Mouse (Mus musculus) hindbrain, embryonic 14.5 days (tissue): Measurements from ENCODE around the gene Klhl29. TPM values are rescaled to one million over a fixed set of nuclear protein-coding genes. Genes with fewer than 3 reads are reported as not detected.

ENCODE experiments used
- ATAC-seq: fragments of 200-750 bp; cut with Nextera tagmentation; 2 replicates; pipeline ENCODE4 v1.8.0; 2017; ENCODE audit warnings: moderate number of reproducible peaks, mild to moderate bottlenecking, moderate TSS enrichment, moderate library complexity; ENCODE audit not compliant: low FRiP score
- DNase-seq: peaks from one replicate; pipeline ENCODE4 v3.0.0-alpha.2; 2015; ENCODE audit warnings: low spot score
- H3K27ac ChIP-seq: fragments of 300-500 bp; sonication (generic); 2 replicates; pipeline ENCODE4 v1.5.1; 2014; ENCODE audit warnings: mild to moderate bottlenecking, moderate library complexity
- H3K27me3 ChIP-seq: fragments of 300-500 bp; sonication (generic); 2 replicates; pipeline ENCODE4 v1.6.1; 2014; ENCODE audit warnings: mild to moderate bottlenecking, low read length, mixed read lengths; ENCODE audit not compliant: control insufficient read depth, insufficient read depth
- H3K36me3 ChIP-seq: fragments of 300-500 bp; sonication (generic); replicated peaks from 2 replicates; pipeline ENCODE4 v1.6.1; 2014; ENCODE audit not compliant: control insufficient read depth, insufficient read depth
- H3K4me1 ChIP-seq: fragments of 300-500 bp; sonication (generic); replicated peaks from 2 replicates; pipeline ENCODE4 v1.6.1; 2014; ENCODE audit warnings: antibody characterized with exemption, low read length, mixed read lengths; ENCODE audit not compliant: control insufficient read depth, insufficient read depth
- H3K4me2 ChIP-seq: fragments of 300-500 bp; sonication (generic); replicated peaks from 2 replicates; pipeline ENCODE4 v1.6.1; 2014; ENCODE audit warnings: mild to moderate bottlenecking, moderate library complexity
- H3K4me3 ChIP-seq: fragments of 300-500 bp; sonication (generic); replicated peaks from 2 replicates; pipeline ENCODE4 v1.5.1; 2014; ENCODE audit warnings: mild to moderate bottlenecking, low read length
- H3K9ac ChIP-seq: fragments of 300-500 bp; sonication (generic); 2 replicates; pipeline ENCODE4 v1.6.1; 2014
- H3K9me3 ChIP-seq: fragments of 300-500 bp; sonication (generic); 2 replicates; pipeline ENCODE4 v1.6.1; 2016; ENCODE audit warnings: low read length; ENCODE audit not compliant: control insufficient read depth
- WGBS: fragments of 180-500 bp; shearing (Covaris S2); extraction: QIAGEN DNeasy Blood & Tissue Kit; methylation state at CpG from one replicate; pipeline ENCODE4 v1.1.7; 2014; 5-methylcytosine and 5-hydroxymethylcytosine counted together
- polyA plus RNA-seq: library from polyadenylated mRNA; unstranded; fragments of >200 nt; fragmentation: Nextera tagmentation; extraction: Ambion mirVana; gene quantifications from 2 replicates; pipeline ENCODE4 v1.2.1, GENCODE M21; 2014

Gene Klhl29
- polyA plus RNA-seq, 1 experiment from 2014 or later: 9.2 TPM

DNA sequence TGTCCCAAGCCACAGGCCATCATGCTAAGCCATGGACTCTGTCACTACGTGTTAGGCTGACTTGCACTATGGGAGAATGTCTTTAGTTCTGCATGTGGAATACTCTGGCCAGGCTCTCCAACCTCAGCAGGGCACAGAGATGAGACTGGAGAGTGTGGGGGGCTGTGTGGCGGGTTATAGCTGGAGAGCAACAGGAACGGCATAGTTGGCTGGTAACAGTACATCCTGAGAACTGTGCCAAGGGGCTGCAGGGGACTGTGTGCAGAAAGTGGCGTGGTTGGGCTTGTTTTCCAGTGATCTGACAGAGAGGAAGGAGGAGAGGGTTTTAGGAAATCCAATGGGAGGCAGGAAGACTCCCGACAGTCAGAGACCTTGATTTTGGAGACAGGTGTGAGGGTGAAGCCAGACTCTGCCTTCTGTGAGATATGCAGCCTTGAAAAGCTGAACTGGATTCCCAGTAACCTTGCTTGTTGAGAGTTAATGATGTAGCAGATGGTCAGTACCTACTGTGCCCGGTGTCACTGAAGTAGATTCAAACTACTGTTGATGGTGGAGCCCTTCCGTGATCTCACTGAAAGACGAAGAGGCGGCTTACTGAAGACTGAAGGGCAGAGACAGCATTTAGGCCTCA is 270.9 kb downstream of the Klhl29 start:
- Histone ChIP-seq H3K27ac (no peak overlapping the region), H3K9ac (no peak overlapping the region), H3K36me3 (peaks cover 8% of the 10 kb centered on the region; the same call in 1 of the 2 replicates), H3K4me3 (no peak overlapping the region), H3K4me2 (no peak overlapping the region), H3K4me1 (peaks cover 5% of the 10 kb centered on the region; the same call in 1 of the 2 replicates), H3K9me3 (no peaks in the 10 kb centered on the region), H3K27me3 (no peaks in the 10 kb centered on the region)
- WGBS: 84% methylated on average over 9 of the region's 9 CpGs
- DNase-seq (no peak), ATAC-seq (no peak)

DNA sequence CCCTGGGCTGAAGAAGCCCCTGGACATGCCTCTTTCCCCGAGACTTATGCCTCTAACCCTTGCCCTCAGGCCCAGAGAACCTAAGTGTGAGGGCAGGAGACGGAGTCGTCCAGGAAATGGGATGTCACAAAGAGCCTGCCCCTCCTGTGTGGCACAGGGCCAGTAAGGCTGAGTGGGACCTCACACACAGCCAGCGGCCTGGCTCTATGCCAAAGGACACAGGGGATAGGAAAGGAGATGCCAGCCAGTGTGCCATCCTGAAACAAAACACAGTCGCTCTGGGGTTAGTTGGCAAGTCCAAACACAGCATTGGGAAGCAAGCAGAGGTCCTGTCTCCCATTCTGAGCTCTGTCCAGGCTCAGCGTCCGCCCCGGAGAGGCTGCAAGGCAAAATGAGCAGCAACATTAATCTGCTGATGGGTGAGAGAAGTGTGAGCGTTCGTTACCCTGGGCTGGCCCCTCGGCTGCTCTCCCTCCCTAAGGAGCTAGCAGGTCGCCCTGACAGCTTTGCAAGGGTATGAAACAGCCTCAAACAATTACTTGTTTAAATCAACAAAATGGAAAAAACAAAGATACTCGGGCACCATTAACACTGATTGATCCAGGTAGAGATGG is 274.0 kb downstream of the Klhl29 start:
- no peak overlapping the region for H3K4me3 ChIP-seq
- H3K9me3 ChIP-seq: no peaks in the 10 kb centered on the region
- H3K4me2 ChIP-seq: no peak overlapping the region
- H3K9ac ChIP-seq: no peak overlapping the region
- 55% methylated on average over 13 of the region's 13 CpGs for WGBS
- H3K36me3 ChIP-seq: peaks cover 19% of the 10 kb centered on the region
- H3K4me1 ChIP-seq: peaks cover 5% of the 10 kb centered on the region; the same call in 1 of the 2 replicates
- H3K27ac ChIP-seq: no peak overlapping the region
- ATAC-seq (peak; percentile 39; the same call in 1 of the 2 replicates), DNase-seq (no peak)
- H3K27me3 ChIP-seq: no peaks in the 10 kb centered on the region

DNA sequence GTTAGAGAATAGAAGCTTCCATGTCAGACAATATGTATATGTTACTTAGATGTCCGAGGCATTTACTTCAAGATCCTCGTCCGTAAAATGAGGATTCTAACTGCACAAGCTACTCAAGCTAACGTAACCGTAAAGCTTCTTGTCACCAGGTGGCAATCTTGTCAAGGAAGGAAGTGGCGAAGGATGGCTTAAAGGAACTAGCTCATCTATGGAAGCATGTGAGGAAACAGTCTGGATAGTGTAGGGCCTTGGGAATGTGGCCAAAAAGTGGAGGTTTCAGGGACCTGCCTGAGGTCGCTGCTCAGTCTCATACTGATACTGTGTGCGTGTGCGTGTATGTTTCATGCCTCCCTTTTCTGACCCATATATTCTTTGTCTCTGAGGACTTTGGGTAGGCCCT is 275.9 kb downstream of the Klhl29 start:
- Histone ChIP-seq H3K27me3 (no peaks in the 10 kb centered on the region), H3K36me3 (peaks cover 24% of the 10 kb centered on the region), H3K27ac (no peak overlapping the region), H3K9ac (no peak overlapping the region), H3K9me3 (no peaks in the 10 kb centered on the region), H3K4me2 (no peak overlapping the region), H3K4me1 (peaks cover 5% of the 10 kb centered on the region; the same call in 1 of the 2 replicates), H3K4me3 (no peak overlapping the region)
- DNase-seq: no peak
- 91% methylated on average over 9 of the region's 9 CpGs for WGBS
- no peak for ATAC-seq

DNA sequence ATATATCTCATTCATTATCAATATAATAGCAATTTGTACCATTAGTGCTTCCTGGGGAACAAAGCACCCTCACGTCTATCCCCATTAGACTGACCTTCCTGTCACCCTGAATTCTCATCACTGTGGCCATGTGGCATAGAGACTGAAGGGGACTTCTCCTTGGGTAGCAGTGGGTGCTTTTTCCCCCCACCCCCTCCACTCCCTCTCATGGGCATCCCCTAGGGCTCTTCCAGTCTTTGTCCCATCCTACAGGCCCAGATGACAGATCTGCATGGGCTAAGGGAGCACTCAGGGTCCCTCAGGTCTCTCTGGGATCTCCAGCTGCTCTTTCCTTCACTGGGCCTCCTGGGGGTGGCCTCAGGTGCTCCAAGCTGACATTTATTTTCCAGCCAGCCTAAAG is 286.8 kb downstream of the Klhl29 start:
- WGBS: 21% methylated on average over 1 of the region's 1 CpGs
- H3K36me3 ChIP-seq: peaks cover 53% of the 10 kb centered on the region
- H3K27me3 ChIP-seq: no peaks in the 10 kb centered on the region
- ATAC-seq: peak; percentile 32; the same call in 1 of the 2 replicates
- H3K9me3 ChIP-seq: no peaks in the 10 kb centered on the region
- no peak overlapping the region for H3K4me3 ChIP-seq
- no peak for DNase-seq
- H3K4me1 ChIP-seq: peaks cover 28% of the 10 kb centered on the region
- no peak overlapping the region for H3K9ac ChIP-seq
- H3K27ac ChIP-seq: peak overlapping the region; percentile 78
- H3K4me2 ChIP-seq: no peak overlapping the region

DNA sequence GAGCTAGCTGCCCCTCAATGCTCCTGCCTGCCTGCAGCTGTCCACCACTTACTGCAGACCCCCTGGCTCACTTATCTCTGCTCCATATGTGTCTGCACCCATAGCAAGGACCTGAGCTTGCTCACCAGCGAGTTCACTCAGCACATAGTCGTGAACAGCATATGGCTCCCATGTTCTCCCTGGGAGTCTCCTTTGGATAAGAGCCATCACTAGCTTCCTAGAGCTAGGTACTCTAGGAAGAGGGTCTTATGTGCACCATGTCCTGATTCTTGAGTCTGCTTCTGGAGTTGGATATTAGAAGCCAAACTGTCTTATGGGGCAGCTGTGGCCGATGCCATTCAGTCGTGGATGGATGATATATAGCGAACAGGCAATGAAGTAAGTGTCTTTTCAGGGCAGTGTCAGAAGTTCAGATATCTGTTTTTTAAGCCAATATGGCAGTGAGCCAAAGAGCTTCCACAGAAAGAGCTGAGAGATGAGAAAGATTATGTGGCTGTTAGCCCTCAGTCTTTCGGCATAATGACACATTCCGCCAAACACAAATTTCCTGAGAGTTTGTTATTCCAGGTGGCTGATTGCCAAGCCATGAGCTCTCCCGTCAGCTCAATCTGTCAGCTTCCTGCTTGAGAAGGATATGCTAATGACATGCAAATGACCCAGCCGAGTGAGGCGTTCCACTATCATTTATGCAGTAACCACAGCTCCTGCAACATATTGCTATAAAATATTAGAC is 287.5 kb downstream of the Klhl29 start:
- no peaks in the 10 kb centered on the region for H3K27me3 ChIP-seq
- no peak overlapping the region for H3K9ac ChIP-seq
- 23% methylated on average over 10 of the region's 10 CpGs for WGBS
- DNase-seq (peak; percentile 77), ATAC-seq (peak; percentile 79; the same call in 1 of the 2 replicates)
- H3K4me3 ChIP-seq: no peak overlapping the region
- no peak overlapping the region for H3K4me2 ChIP-seq
- H3K4me1 ChIP-seq: peaks cover 28% of the 10 kb centered on the region
- H3K9me3 ChIP-seq: no peaks in the 10 kb centered on the region
- H3K27ac ChIP-seq: peak overlapping the region; percentile 78
- H3K36me3 ChIP-seq: peaks cover 55% of the 10 kb centered on the region

DNA sequence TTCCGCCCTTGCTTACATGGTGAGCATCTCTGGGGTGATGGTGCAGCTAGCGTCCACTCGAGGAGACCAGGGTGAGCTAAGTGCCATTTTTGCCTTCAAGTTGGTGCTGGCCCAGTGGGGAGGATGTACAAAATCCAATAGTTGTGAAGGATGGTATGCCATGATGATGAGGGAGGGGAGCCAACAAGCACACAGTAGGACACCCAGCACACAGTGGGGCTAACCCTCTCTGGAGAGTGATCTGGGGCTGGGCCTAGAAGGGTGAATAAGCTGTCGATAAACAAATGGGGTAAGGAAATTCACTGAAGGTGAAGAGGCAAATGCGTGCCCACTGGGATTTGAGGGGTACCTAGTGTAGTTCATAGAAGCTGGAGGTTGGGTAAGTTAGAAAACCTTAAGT is 290.8 kb downstream of the Klhl29 start:
- 97% methylated on average over 5 of the region's 5 CpGs for WGBS
- Histone ChIP-seq H3K27ac (no peak overlapping the region), H3K36me3 (peaks cover 47% of the 10 kb centered on the region), H3K4me2 (no peak overlapping the region), H3K4me3 (no peak overlapping the region), H3K9me3 (no peaks in the 10 kb centered on the region), H3K4me1 (peaks cover 23% of the 10 kb centered on the region), H3K9ac (no peak overlapping the region), H3K27me3 (no peaks in the 10 kb centered on the region)
- ATAC-seq (no peak), DNase-seq (no peak)

DNA sequence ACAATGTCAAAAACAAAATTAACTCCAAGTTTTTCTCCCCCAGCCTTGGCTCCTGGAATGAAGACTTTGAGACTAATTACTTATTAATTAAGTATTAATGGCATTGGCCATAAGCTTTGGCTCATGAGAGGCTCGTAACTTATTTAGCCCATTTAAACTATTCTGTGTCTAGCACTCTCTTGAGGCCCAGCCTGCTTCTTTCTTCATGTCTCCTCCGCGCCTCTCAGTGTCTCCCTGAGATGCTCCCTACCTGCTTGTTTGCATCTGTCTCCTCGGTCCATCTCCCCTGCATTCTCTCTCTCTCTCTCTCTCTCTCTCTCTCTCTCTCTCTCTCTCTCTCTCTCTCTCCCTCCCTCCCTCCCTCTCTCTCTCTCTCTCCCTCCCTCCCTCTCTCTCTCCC is 294.0 kb downstream of the Klhl29 start:
- H3K4me3 ChIP-seq: no peak overlapping the region
- no peaks in the 10 kb centered on the region for H3K27me3 ChIP-seq
- no peak overlapping the region for H3K9ac ChIP-seq
- H3K4me1 ChIP-seq: no peaks in the 10 kb centered on the region
- DNase-seq (no peak), ATAC-seq (no peak)
- no peak overlapping the region for H3K27ac ChIP-seq
- H3K36me3 ChIP-seq: peaks cover 47% of the 10 kb centered on the region
- 86% methylated on average over 4 of the region's 4 CpGs for WGBS
- no peak overlapping the region for H3K4me2 ChIP-seq
- H3K9me3 ChIP-seq: no peaks in the 10 kb centered on the region

DNA sequence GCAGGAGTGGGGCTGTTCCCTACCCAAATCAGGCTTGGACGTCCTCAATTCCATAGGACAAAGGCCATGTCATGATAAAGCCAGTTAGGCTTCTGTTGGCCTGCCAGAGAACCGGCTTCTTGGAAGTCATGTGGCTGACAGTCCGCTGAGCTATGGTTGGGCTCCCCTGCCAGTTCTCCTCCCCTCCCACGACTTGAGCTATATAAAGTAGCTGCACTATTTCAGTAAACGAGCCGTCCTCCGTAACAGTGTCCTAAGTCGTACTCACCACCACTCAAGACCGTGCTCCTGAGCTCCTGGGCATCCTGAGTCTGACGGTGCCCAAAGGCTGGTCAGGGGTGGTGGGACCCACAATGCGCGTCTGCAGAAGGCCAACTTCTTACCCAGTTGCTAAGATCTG is 302.3 kb downstream of the Klhl29 start:
- no peak for DNase-seq
- Histone ChIP-seq H3K4me1 (no peaks in the 10 kb centered on the region), H3K9me3 (no peaks in the 10 kb centered on the region), H3K4me3 (no peak overlapping the region), H3K27ac (no peak overlapping the region), H3K36me3 (no peaks in the 10 kb centered on the region), H3K4me2 (no peak overlapping the region), H3K27me3 (no peaks in the 10 kb centered on the region), H3K9ac (no peak overlapping the region)
- no peak for ATAC-seq
- 90% methylated on average over 12 of the region's 12 CpGs for WGBS

DNA sequence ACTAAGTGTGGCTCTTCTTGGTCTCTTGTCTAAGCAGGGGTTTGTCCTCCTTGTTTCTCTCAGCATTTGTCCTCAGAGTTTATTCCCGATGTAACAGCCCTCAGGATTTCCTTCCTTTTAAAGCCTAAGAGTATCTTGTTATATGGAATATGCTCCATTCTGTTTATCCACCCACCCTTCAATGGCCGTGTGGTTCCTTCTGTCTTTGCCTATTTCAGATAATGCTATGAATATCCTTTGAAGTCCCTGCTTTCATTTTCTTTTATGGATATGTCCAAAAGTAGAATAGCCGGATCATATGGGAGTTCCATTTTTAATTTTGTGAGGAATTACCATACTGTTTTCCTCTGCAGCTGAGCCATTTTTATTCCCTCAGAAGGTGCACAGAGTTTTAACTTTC is 305.4 kb downstream of the Klhl29 start:
- no peaks in the 10 kb centered on the region for H3K4me1 ChIP-seq
- no peaks in the 10 kb centered on the region for H3K36me3 ChIP-seq
- no peaks in the 10 kb centered on the region for H3K9me3 ChIP-seq
- DNase-seq: no peak
- no peak overlapping the region for H3K4me3 ChIP-seq
- ATAC-seq: no peak
- no peak overlapping the region for H3K4me2 ChIP-seq
- H3K9ac ChIP-seq: no peak overlapping the region
- H3K27ac ChIP-seq: no peak overlapping the region
- 82% methylated on average over 3 of the region's 3 CpGs for WGBS
- H3K27me3 ChIP-seq: no peaks in the 10 kb centered on the region
